Mouse (Mus musculus) limb, embryonic 12.5 days (tissue): Measurements from ENCODE around the gene Rpl35. TPM values are rescaled to one million over a fixed set of nuclear protein-coding genes. Genes with fewer than 3 reads are reported as not detected.
"Not testable (repeated sequence)": the region's sequence is repeated elsewhere in the genome, so short reads cannot be mapped to it uniquely, and the experiment has no call there.

Experiments
- ATAC-seq: fragments of 200-750 bp; cut with Nextera tagmentation; 2 replicates; pipeline ENCODE4 v1.8.0; 2017; ENCODE audit warnings: low read depth, moderate TSS enrichment; ENCODE audit not compliant: insufficient number of reproducible peaks, insufficient read depth, low FRiP score, low TSS enrichment
- H3K27ac ChIP-seq: fragments of 300-500 bp; sonication (generic); 2 replicates; pipeline ENCODE4 v1.5.1; 2016; ENCODE audit warnings: mild to moderate bottlenecking, moderate library complexity
- H3K27me3 ChIP-seq: fragments of 300-500 bp; sonication (generic); 2 replicates; pipeline ENCODE4 v1.6.1; 2016; ENCODE audit warnings: mild to moderate bottlenecking, moderate library complexity
- H3K36me3 ChIP-seq: fragments of 300-500 bp; sonication (generic); 2 replicates; pipeline ENCODE4 v1.6.1; 2016; ENCODE audit warnings: mild to moderate bottlenecking, moderate library complexity
- H3K4me1 ChIP-seq: fragments of 300-500 bp; sonication (generic); replicated peaks from 2 replicates; pipeline ENCODE4 v1.6.1; 2016
- H3K4me2 ChIP-seq: fragments of 300-500 bp; sonication (generic); 2 replicates; pipeline ENCODE4 v1.6.1; 2016; ENCODE audit warnings: mild to moderate bottlenecking, moderate library complexity
- H3K4me3 ChIP-seq: fragments of 300-500 bp; sonication (generic); replicated peaks from 2 replicates; pipeline ENCODE4 v1.5.1; 2016; ENCODE audit warnings: mild to moderate bottlenecking
- H3K9ac ChIP-seq: fragments of 300-500 bp; sonication (generic); replicated peaks from 2 replicates; pipeline ENCODE4 v1.6.1; 2016; ENCODE audit warnings: mild to moderate bottlenecking, moderate library complexity
- H3K9me3 ChIP-seq: fragments of 300-500 bp; sonication (generic); 2 replicates; pipeline ENCODE4 v1.6.1; 2016; ENCODE audit warnings: mild to moderate bottlenecking, moderate library complexity
- WGBS: fragments of 180-500 bp; shearing (Covaris S2); methylation state at CpG from one replicate; pipeline ENCODE4 v1.1.7; 2016; 5-methylcytosine and 5-hydroxymethylcytosine counted together
- polyA plus RNA-seq: library from polyadenylated mRNA; unstranded; fragments of >200 nt; fragmentation: Nextera tagmentation; extraction: Ambion mirVana; gene quantifications from 2 replicates; pipeline ENCODE4 v1.2.1, GENCODE M21; 2016

The Rpl35 gene
- 1,152 and 1,201 TPM in 2 replicates for polyA plus RNA-seq

DNA sequence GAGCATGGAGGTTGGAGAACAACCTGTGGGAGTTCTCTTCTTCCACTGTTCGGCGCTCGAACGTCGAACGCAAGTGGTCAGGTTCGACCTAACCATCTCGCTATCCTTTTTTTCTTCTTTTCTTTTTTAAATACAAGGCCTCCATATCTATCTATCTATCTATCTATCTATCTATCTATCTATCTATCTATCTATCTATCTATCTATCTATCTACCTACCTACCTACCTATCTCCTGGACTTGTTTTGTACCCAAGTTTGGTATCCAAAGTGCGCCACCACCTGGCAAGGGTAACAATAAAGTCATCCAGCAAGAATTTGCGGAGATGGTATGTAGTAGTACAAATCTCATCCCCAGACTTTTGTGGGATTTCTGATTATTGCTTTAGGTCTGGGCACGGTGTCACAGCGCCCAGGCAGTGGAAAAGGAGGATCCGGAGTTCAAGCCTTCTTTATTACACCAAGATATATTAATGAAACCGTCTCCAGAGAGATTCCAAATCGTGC is at the start of gene Rpl35:
Rpl35 (minus strand) TSS at position 51 of the 506 bp plus-strand sequence.
- Histone ChIP-seq H3K27ac (peak within 1 kb of the TSS; percentile 92), H3K4me3 (peak within 1 kb of the TSS; percentile 82), H3K4me1 (peaks cover 42% of the 10 kb centered on the region), H3K27me3 (no peaks in the 10 kb centered on the region), H3K36me3 (peaks cover 33% of the 10 kb centered on the region), H3K4me2 (peak within 1 kb of the TSS; percentile 94), H3K9ac (peak within 1 kb of the TSS; percentile 90), H3K9me3 (no peaks in the 10 kb centered on the region)
- WGBS, result 12% methylated on average over 15 of the region's 15 CpGs
- no peak for ATAC-seq

DNA sequence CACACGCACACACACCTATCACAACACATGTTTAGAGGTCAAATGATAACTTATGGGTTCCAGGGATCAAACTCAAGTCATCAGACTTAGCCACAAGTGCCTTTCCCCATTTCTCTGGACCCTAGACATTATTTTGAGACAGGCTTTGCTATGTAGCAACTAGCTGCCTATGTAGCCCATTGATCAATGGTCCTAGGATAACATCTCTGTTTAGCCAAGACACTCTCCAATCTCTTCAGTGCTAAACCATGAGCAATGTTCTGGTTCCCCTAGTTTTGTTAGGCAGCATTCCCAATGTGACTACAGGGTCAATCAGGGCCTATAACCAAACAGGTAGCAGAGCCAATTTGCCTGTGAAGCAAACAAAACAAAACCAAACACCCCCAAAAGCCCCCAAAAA is 43.1 kb upstream of the Rpl35 start:
- 93% methylated on average over 1 of the region's 1 CpGs for WGBS
- H3K27ac ChIP-seq, result no peak overlapping the region
- no peaks in the 10 kb centered on the region for H3K9me3 ChIP-seq
- H3K4me3 ChIP-seq, result no peak overlapping the region
- H3K27me3 ChIP-seq, result no peaks in the 10 kb centered on the region
- no peaks in the 10 kb centered on the region for H3K4me1 ChIP-seq
- no peak for ATAC-seq
- peaks cover 88% of the 10 kb centered on the region for H3K36me3 ChIP-seq
- no peak overlapping the region for H3K4me2 ChIP-seq
- H3K9ac ChIP-seq, result no peak overlapping the region

DNA sequence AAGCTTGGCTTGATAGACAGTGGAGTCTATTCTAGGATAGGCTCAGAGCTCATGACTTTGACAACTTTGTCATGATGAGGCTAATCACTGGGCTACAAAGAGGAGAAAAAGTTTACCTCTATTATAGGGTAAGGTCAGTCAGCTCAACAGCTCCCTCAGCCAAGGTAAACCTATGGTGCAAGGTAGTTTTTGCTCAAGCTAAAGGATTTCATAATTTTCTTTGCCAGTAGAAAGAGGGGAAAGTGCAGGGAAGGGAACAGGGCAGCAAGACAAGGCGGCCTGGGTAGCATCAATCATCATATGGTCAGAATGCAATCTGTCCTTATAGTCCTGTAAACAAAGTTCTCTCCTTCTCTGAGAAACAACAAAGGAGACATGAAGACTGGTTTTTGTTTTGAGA is 34.8 kb upstream of the Rpl35 start:
- whole genome bisulfite sequencing, result 97% methylated on average over 1 of the region's 1 CpGs
- ATAC-seq, result no peak
- no peak overlapping the region for H3K9ac ChIP-seq
- H3K9me3 ChIP-seq, result no peaks in the 10 kb centered on the region
- H3K4me1 ChIP-seq, result no peaks in the 10 kb centered on the region
- no peak overlapping the region for H3K4me2 ChIP-seq
- no peak overlapping the region for H3K4me3 ChIP-seq
- H3K27ac ChIP-seq, result no peak overlapping the region
- H3K27me3 ChIP-seq, result no peaks in the 10 kb centered on the region
- peaks cover 82% of the 10 kb centered on the region for H3K36me3 ChIP-seq

DNA sequence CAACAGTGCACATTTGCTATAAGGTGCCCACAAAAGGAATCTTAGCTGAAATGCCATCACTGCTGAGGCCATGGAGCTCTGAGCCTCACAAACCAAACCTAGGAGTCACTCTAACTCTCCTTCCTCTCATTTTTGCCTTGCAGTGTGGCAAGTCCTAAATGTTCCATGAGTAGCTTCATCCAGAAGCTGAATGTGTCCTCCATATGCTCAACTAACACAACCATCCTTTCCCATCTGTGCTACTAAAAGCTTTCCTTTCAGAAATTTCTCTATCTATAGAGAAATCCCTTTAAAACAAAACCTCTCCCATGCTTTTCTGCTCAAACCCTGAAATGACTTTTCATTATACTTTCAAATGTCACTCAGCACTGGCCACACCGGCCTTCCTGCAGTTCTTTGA is 26.2 kb upstream of the Rpl35 start:
- peaks cover 87% of the 10 kb centered on the region for H3K36me3 ChIP-seq
- no peak overlapping the region for H3K27ac ChIP-seq
- H3K9ac ChIP-seq, result no peak overlapping the region
- H3K4me2 ChIP-seq, result no peak overlapping the region
- WGBS, result 89% methylated on average over 1 of the region's 1 CpGs
- H3K4me1 ChIP-seq, result no peaks in the 10 kb centered on the region
- no peak for ATAC-seq
- no peaks in the 10 kb centered on the region for H3K9me3 ChIP-seq
- H3K27me3 ChIP-seq, result no peaks in the 10 kb centered on the region
- H3K4me3 ChIP-seq, result no peak overlapping the region

DNA sequence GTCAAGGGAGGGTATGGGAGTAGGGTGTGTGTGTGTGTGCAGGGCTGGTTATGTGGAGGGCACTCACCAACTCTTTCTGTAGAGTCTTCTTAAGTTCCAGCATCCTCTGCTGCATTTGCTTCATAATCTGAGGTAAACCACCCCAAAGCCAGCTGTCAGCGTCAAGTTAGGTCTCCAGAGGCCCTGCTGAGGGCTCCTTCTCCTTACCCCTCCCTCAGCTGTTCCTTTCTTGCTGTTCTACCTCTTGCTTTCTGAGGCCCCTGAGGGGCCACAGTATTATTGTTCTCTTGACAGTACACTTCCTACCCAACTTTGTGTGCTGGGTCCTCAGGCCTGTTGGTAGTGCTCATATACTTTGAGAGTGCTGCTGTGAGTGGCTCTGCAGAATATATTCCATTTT is 14.6 kb upstream of the Rpl35 start:
- Histone ChIP-seq H3K27ac (no peak overlapping the region), H3K4me2 (no peak overlapping the region), H3K36me3 (peaks cover 94% of the 10 kb centered on the region), H3K9ac (no peak overlapping the region), H3K4me3 (no peak overlapping the region), H3K9me3 (no peaks in the 10 kb centered on the region), H3K27me3 (no peaks in the 10 kb centered on the region), H3K4me1 (no peaks in the 10 kb centered on the region)
- no peak for ATAC-seq
- 100% methylated on average over 1 of the region's 1 CpGs for WGBS

DNA sequence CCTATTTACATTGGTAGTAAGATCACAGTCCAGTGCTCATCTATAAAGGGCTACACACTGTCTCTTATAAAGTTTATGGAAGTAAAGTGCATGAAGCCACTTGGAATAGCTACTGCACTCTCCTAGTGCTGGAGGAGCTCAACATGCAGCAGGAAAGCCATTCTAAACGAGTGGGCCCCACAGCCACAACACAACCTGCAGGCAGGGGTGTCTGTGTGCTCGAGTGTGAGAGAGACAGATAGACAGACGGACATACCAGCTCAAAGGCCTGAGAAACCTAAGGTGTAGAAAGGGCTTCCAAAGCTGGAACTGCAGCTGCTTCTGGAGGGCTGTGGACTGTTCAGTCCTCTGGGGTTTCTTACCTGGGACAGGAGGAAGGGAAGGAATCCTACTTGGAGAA is 11.2 kb upstream of the Rpl35 start:
- H3K9ac ChIP-seq, result no peak overlapping the region
- no peak overlapping the region for H3K4me3 ChIP-seq
- no peaks in the 10 kb centered on the region for H3K9me3 ChIP-seq
- ATAC-seq, result no peak
- H3K27me3 ChIP-seq, result no peaks in the 10 kb centered on the region
- 78% methylated on average over 3 of the region's 3 CpGs for WGBS
- H3K27ac ChIP-seq, result no peak overlapping the region
- no peaks in the 10 kb centered on the region for H3K4me1 ChIP-seq
- H3K36me3 ChIP-seq, result peaks cover 93% of the 10 kb centered on the region
- no peak overlapping the region for H3K4me2 ChIP-seq

DNA sequence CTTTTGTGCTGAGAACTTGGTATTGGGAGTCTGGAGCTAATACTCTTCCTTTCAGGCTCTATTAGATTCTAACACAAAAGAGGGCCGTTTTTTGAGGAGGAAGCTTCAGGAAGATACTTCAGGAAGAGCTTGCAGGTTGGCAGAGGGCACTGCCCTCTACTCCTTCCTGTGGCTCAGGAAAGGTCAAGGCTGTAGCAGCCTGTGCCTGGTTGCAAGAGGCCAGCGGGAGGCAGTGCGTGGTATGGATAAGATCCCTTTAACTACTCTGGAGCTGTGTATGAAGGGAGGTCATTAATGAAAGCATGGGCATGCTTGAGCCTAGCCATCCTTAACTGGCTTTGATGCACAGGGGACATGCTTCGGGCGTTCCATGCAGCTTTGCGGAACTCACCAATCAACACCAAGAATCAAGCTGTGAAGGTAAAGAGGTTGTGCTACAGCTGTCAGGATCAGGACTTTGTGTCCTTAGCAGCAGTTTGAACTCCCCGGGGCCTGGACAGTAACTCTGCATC is 7.4 kb upstream of the Rpl35 start:
- no peaks in the 10 kb centered on the region for H3K9me3 ChIP-seq
- H3K4me1 ChIP-seq, result peaks cover 11% of the 10 kb centered on the region
- no peak overlapping the region for H3K4me3 ChIP-seq
- no peak overlapping the region for H3K4me2 ChIP-seq
- 90% methylated on average over 7 of the region's 7 CpGs for WGBS
- no peak for ATAC-seq
- H3K9ac ChIP-seq, result no peak overlapping the region
- no peak overlapping the region for H3K27ac ChIP-seq
- H3K36me3 ChIP-seq, result peaks cover 64% of the 10 kb centered on the region
- H3K27me3 ChIP-seq, result no peaks in the 10 kb centered on the region

DNA sequence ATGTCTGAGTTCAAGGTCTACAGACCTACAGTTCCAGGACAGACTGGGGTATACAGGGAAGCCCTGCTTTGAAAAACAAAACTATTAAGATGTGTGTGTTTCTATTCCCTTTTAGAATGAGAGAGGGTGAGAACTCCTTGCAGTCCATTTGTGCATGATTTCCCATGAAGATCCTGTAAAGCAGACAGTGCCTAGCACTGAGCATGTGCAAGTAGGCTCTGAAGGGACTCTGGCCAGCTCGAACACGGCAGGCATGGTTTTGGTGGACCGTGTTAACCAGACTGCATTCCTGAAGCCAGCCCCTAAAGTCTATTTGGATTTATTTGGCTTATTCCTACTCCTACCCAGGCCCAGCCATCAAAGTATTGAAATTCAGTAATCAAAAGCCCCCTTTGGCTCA is 6.5 kb upstream of the Rpl35 start:
- WGBS, result 88% methylated on average over 3 of the region's 3 CpGs
- H3K27ac ChIP-seq, result no peak overlapping the region

DNA sequence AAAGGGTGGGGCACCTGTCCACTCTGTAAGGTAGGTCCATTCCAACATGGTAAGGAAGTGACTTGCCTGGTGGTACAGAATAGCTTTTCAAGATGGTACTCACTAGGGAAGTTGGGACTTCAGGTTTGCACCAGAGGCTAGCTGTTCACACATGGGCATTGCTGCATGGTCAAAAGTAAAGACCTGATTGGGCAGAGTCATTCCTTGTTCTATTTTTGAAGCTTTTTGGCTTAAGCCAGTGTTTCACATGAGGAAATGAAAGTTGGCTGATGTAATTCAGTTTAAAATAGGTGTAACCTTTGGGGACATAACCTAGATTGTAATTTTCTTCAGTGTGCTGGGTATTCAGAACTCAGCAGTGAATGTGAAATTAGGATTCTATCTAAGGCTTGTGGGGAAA is 5.8 kb upstream of the Rpl35 start:
- no peaks in the 10 kb centered on the region for H3K27me3 ChIP-seq
- H3K36me3 ChIP-seq, result peaks cover 48% of the 10 kb centered on the region
- no peak overlapping the region for H3K4me3 ChIP-seq
- H3K9ac ChIP-seq, result no peak overlapping the region
- H3K27ac ChIP-seq, result no peak overlapping the region
- H3K4me1 ChIP-seq, result peaks cover 18% of the 10 kb centered on the region
- ATAC-seq, result no peak
- no peak overlapping the region for H3K4me2 ChIP-seq
- no peaks in the 10 kb centered on the region for H3K9me3 ChIP-seq

More for the DNA sequence above, 6.5 kb upstream of the Rpl35 start:
- no peak for ATAC-seq
- Histone ChIP-seq H3K27me3 (no peaks in the 10 kb centered on the region), H3K9me3 (no peaks in the 10 kb centered on the region), H3K4me2 (no peak overlapping the region), H3K36me3 (peaks cover 55% of the 10 kb centered on the region), H3K9ac (no peak overlapping the region), H3K4me3 (no peak overlapping the region), H3K4me1 (peaks cover 15% of the 10 kb centered on the region)

DNA sequence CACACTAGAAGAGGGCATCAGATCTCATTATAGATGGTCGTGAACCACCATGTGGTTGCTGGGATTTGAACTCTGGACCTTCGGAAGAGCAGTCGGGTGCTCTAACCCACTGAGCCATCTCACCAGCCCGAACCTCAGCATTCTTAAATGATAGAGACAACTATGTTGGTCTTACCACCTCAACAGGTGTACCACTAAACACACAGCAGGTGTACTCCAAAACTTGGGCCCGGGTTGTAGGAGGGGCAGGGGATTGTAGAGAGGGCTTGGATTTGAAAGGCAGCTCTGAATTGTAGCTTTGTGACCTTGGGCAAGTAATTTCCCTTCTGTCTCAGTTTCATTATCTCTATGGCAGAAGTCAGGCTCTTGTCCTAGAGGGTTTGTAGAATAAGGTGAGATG is 4.7 kb upstream of the Rpl35 start:
- H3K4me3 ChIP-seq, H3K9ac ChIP-seq, H3K4me2 ChIP-seq, H3K27ac ChIP-seq, ATAC-seq, H3K27me3 ChIP-seq, H3K9me3 ChIP-seq: not testable (repeated sequence)
- 94% methylated on average over 5 of the region's 5 CpGs for WGBS
- Histone ChIP-seq H3K4me1 (peaks cover 24% of the 10 kb centered on the region), H3K36me3 (peaks cover 39% of the 10 kb centered on the region)

DNA sequence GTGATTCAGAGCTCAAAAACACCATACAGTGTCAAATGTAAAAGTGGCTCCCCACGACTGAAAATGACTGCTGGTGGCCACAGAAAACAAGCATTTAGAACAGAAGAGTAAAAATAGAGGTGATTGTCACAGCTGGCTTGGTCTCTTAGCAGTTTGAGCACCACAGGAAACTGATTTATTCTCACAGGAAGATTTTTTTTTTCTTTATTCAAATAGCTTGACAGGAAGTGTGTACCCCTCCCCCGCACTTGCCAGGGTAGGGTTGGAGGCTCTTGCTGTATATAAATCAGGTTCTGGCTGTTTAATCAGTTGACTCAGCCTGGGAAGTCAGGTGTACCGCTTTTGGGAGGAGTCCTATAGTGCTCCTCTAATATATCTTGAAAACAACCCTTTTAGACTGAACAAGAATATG is 3.5 kb upstream of the Rpl35 start:
- H3K27ac ChIP-seq, result peak overlapping the region; percentile 89; the same call in 1 of the 2 replicates

DNA sequence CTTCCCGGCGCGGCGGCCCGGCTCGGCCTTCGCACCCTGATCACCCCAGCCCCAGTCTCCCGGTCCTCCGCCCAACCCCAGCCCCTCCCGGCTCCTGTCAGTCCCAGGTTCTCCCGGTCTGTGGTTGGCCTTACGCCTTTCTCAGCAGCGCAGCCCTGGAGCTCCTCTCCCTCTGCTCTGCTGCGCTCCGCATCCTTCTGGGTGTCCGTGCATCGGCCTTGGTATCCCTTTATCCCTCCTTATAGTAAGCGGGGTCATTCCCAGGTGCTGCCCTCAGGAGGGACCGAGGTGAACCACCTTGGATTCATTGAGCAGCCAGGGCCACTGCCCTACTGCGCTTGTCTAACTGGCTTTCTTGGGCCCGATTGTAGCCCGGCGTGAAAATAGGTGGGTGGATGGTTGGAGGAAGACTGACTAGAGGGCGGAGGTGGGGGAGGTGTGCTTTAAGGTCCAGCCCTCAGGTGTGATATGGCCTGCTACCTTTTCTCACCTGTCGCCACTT is 3.0 kb upstream of the Rpl35 start:
- Histone ChIP-seq H3K36me3 (peaks cover 26% of the 10 kb centered on the region), H3K4me3 (peak overlapping the region; percentile 93), H3K9me3 (no peaks in the 10 kb centered on the region), H3K4me2 (peak overlapping the region; percentile 78), H3K9ac (peak overlapping the region; percentile 89), H3K27ac (peak overlapping the region; percentile 89), H3K4me1 (peaks cover 32% of the 10 kb centered on the region), H3K27me3 (no peaks in the 10 kb centered on the region)
- 1% methylated on average over 25 of the region's 25 CpGs for WGBS
- ATAC-seq, result peak; percentile 33; the same call in 1 of the 2 replicates

More for the DNA sequence above, 3.5 kb upstream of the Rpl35 start:
- no peak for ATAC-seq
- Histone ChIP-seq H3K4me1 (peaks cover 27% of the 10 kb centered on the region), H3K27me3 (no peaks in the 10 kb centered on the region), H3K4me3 (peak overlapping the region; percentile 93), H3K9ac (peak overlapping the region; percentile 89), H3K9me3 (no peaks in the 10 kb centered on the region), H3K36me3 (peaks cover 27% of the 10 kb centered on the region), H3K4me2 (peak overlapping the region; percentile 78)
- 21% methylated on average over 3 of the region's 3 CpGs for WGBS
